Mouse (Mus musculus): Measurements from ENCODE around the gene Ifna11.
"Not testable (repeated sequence)": the region's sequence is repeated elsewhere in the genome, so short reads cannot be mapped to it uniquely, and the experiment has no call there.

DNA sequence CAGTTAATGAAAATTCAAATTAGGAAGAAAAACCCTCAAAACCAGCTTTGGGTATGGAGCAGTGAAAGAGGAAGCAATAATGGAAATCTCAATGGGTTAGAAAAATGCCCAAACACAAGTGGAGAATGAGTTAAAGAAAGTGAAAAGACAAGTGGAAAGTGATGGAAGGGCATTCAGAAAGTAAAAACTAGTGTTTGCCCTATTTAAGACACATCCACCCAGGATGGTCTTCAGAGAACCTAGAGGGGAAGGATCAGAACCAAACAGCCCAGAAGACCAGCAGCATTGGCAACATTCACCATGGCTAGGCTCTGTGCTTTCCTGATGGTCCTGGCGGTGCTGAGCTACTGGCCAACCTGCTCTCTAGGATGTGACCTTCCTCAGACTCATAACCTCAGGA lies 15.5 kb downstream of the Ifna11 start, which contains the start of gene Ifna5:
- not testable (repeated sequence) for TF ChIP-seq CTCF (IDR thresholded peaks at IDR 0.05; ENCODE audit: control insufficient read depth, insufficient read depth, low read length); POLR2A (IDR thresholded peaks at IDR 0.05; ENCODE audit: borderline replicate concordance, control insufficient read depth, low read depth, low read length)
